Mouse (Mus musculus) right cerebral cortex, postnatal 4 days (tissue): ENCODE data around the gene Gm44805.
"Not testable (repeated sequence)": the region's sequence is repeated elsewhere in the genome, so short reads cannot be mapped to it uniquely, and the experiment has no call there.

Experiments
- DNase-seq: peaks from one replicate; pipeline ENCODE4 v3.0.0-alpha.2; 2022

The Gm44805 gene

GRCm38 (mm10) chr7:19698907-19699826 lies 17.9 kb upstream of the Gm44805 start, which contains the start of gene Apoe:
Apoe (minus strand) TSS chr7:19699188.
- peak; percentile 60 for DNase-seq

- DNase-seq, result no peak
These were observed 17.0 kb upstream of the Gm44805 start for GRCm38 (mm10) chr7:19697949-19698906.

GRCm38 (mm10) chr7:19696336-19696873 lies 15.2 kb upstream of the Gm44805 start:
- no peak for DNase-seq

- no peak for DNase-seq
These were observed 14.7 kb upstream of the Gm44805 start for GRCm38 (mm10) chr7:19695881-19696280.

- no peak for DNase-seq
These were observed 14.0 kb upstream of the Gm44805 start for GRCm38 (mm10) chr7:19695213-19695594.

GRCm38 (mm10) chr7:19694336-19695212 lies 13.4 kb upstream of the Gm44805 start:
- no peak for DNase-seq

- DNase-seq, result peak; percentile 59
These were observed 12.2 kb upstream of the Gm44805 start for GRCm38 (mm10) chr7:19693421-19693820.

GRCm38 (mm10) chr7:19691873-19692865 lies 10.9 kb upstream of the Gm44805 start, which contains the start of gene Apoc1:
Apoc1 (minus strand) TSS chr7:19692660.
- DNase-seq, result no peak

- no peak for DNase-seq
These were observed 10.2 kb upstream of the Gm44805 start for GRCm38 (mm10) chr7:19691434-19691833.

GRCm38 (mm10) chr7:19690845-19691244 lies 9.6 kb upstream of the Gm44805 start:
- no peak for DNase-seq

- no peak for DNase-seq
These were observed 7.4 kb upstream of the Gm44805 start for GRCm38 (mm10) chr7:19688611-19689010.

GRCm38 (mm10) chr7:19688101-19688500 lies 6.9 kb upstream of the Gm44805 start:
- DNase-seq, result no peak

- DNase-seq, result not testable (repeated sequence)
These were observed 5.8 kb upstream of the Gm44805 start for GRCm38 (mm10) chr7:19686927-19687583.

- DNase-seq, result no peak
These were observed 5.3 kb upstream of the Gm44805 start for GRCm38 (mm10) chr7:19686521-19686920.

GRCm38 (mm10) chr7:19685374-19685773 lies 4.2 kb upstream of the Gm44805 start:
- no peak for DNase-seq

- no peak for DNase-seq
These were observed 2.6 kb upstream of the Gm44805 start for GRCm38 (mm10) chr7:19683771-19684201.

GRCm38 (mm10) chr7:19682979-19683378 lies 1.8 kb upstream of the Gm44805 start:
- no peak for DNase-seq

GRCm38 (mm10) chr7:19680702-19681101 lies 521 bp downstream of the Gm44805 start:
- no peak for DNase-seq

- no peak for DNase-seq
These were observed 2.3 kb downstream of the Gm44805 start for GRCm38 (mm10) chr7:19678901-19679300.

GRCm38 (mm10) chr7:19677872-19678271 lies 3.4 kb downstream of the Gm44805 start, which contains the start of gene Apoc2:
Apoc2 (minus strand) TSS chr7:19677941.
- DNase-seq, result no peak
